Mouse (Mus musculus): ENCODE data around the gene Aif1.

DNA sequence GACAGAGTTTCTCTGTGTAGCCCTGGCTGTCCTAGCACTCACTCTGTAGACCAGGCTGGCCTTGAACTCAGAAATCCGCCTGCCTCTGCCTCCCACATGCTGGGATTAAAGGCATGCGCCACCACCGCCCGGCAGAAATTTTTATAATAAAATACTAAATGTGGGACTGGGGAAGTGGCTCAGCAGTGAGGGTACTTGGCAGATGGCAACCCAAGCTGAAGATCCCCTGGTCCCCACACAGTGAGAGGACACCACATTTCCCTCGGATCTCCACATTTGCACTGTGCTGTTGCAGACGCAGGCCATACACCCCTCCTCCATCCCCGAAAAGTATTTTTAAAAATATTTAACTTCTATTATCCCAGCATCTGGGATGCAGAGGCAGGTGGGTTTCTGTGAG lies 42.4 kb downstream of the Aif1 start:
- no peak for TF ChIP-seq CTCF (IDR thresholded peaks at IDR 0.05; ENCODE audit: low read depth)
- no peak for TF ChIP-seq EP300 (IDR thresholded peaks at IDR 0.05; ENCODE audit: low read depth)
